Mouse (Mus musculus): Measurements from ENCODE around the gene Dip2b.

Gene Dip2b

GRCm38 (mm10) chr15:100038470-100038971, at the start of gene Dip2b:
TSS of gene Dip2b (plus strand) at chr15:100038664.
- DNase-seq: peak; percentile 96 to 100

DNA sequence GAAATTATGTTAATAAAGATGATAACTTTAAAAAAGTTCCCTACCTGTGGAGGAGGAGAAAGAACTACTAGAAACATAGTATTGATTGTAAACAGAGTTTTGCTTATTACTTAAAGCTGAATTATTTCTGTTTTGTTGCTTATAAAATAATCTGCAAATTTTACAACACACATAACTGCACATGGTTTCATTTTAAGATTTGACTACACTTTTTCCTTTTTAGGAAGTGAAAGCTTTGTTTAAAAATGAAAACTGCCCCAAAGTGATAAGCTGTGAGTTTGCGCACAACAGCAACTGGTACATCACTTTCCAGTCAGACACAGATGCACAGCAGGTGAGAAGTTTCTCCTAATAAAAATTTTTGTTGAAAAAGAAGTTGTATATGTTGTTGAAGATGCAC, 45.4 kb upstream of the Dip2b start:
- no peak for DNase-seq

DNA sequence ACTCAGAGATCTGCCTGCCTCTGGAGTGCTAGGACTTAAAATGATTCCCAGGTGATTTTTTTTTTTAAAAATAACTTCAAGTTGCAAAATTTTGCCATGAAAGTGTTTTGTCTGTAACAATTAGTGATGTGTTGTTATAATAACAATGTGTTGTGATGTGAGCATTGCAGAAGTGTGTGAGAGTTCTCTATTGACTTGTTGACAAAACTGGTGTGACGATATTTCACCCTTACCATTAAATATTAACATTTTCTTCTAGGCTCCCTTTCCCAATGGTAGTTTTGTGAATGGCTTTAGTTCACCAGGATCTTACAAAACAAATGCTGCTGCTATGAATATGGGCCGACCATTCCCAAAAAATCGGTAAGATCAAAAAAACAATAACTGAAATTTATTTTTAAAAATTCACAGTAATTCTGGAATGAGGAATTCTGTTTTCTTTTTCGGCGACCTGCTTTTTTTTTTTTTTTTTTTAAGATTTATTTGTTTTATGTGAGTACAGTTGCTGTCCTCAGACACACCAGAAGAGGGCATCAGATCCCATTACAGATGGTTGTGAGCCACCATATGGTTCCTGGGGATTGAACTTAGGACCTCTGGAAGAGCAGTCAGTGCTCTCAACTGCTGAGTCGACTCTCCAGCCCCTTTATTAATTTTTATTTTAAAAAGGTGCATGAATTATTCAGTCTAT, 41.2 kb upstream of the Dip2b start:
- DNase-seq: no peak

- DNase-seq: no peak
These were observed 39.1 kb upstream of the Dip2b start for GRCm38 (mm10) chr15:99999390-99999789.

GRCm38 (mm10) chr15:100004677-100005273, 33.7 kb upstream of the Dip2b start:
- no peak for DNase-seq

- DNase-seq: no peak
These were observed 32.3 kb upstream of the Dip2b start for GRCm38 (mm10) chr15:100006180-100006579.

DNA sequence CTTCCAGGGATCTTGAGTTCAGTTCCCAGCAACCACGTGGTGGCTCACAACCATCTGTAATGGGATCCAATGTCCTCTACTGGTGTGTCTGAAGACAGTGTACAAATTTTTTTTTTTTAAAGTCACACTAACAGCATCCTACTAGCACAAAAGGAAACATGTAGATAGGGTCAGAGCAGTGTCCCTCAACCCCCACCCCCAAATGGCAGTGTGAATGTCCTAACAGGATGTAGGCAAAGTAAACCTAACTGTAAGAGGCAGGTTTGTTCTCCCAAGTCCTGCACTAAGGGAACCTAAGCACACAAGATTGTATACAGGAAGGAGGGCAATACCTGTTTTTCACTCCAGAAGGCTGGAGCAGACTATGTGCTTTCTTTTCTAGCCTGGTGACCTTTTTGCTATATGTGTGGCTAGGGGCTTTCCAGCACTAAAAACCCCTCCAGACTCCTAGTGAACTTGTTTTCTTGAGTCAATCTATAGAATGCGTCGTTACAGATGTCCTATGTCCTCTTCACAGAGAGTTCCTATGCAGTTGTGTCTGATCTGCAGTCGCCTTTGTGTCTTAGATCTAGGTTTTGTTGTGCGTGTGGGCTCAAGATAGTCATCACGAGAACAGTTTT, 20.1 kb upstream of the Dip2b start:
- no peak for DNase-seq

GRCm38 (mm10) chr15:100021175-100021574, 17.3 kb upstream of the Dip2b start:
- DNase-seq: no peak

GRCm38 (mm10) chr15:100022923-100023322, 15.5 kb upstream of the Dip2b start:
- peak; percentile 58 to 62 for DNase-seq

DNA sequence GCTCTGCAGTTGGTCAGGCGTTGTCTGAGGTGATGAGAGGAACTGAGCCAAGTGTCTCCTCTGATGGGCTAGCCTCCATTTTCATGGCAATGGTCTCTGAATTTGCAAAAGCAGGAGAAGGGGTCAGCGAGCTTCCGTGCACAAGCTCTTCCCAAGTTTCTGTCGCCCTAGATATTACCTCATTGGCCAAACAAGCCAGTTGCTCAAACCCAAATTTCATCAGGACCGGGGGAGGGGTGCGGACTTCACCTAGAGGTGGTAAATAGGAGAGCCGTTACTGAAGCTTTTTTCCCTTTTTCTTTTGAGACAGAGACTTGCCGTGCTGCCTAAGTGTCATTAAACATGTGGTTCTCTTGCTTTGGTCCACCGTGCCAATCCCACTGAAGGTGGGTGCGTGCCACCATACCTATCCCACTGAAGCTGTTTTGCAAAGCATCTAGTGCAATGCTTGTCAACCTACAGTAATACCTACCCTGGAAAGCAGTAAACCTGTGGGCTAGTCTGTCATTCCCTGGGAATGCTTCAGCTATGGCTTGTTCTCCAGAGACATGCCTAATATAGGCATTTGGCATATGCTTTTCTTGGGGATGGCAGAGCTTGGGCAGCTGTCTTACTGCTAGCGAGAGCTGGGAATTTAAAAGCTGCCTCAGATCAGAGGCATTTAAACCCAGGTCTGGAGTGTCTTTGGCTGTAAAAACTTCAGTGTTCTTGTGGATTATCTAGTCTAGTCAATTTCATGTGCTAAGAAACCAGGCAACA, 13.2 kb upstream of the Dip2b start:
- no peak for DNase-seq

DNA sequence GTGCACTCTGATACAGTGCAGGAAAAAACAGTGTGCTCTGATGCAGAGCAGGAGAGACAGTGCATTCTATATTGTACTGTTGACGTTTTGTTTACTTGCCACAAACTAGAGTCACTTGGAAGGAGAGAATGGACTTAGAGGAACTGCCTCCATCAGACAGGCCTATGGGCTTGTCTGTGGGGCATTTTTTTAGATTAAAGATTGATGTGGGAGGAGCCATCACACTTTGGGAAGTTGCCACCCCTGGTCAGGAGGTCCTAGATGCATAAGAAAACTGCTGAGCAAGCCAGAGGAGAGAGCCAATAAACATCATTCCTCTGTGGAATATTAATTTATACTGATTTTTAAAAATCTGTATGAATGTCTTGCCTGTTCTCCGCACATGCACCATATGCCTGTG, 10.3 kb upstream of the Dip2b start:
- no peak for DNase-seq

DNA sequence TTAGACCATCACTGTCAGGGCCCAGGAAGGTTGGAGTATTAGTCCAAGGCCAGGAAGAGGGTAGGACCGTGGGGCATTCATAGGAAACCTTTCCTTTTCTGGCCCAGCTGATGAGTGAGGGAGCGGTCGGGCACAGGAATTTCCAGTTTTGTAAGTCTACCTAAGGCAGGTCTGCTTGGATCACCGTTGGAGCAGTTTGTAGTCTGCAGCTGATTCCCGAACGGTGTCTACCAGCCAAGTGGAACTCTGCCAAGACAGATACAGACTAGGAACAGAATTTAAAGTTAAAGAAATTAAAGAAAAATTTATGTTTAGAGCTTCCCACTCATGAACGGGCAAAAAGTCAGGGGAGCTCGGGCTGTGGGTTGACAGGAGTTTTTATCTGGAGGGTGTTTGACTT, 9.0 kb upstream of the Dip2b start:
- no peak for DNase-seq

DNA sequence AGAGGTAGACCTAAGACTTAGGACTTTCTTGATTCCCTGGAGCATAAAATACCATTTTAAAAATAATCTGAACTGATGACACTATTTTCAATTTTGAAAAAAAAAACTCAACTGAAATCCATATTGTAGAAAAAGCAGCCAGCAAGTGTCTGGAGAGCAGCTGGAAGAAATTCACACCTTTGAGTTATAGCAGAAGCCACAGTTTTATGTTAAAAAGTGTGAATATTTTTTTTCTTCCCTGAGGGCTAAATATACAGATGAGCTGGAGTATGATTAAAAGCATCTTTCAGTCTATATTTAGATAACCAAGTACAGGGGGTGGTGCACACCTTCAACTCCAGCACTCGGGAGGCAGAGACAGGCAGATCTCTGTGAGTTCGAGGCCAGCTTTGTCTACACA, 8.6 kb upstream of the Dip2b start:
- DNase-seq: no peak

DNA sequence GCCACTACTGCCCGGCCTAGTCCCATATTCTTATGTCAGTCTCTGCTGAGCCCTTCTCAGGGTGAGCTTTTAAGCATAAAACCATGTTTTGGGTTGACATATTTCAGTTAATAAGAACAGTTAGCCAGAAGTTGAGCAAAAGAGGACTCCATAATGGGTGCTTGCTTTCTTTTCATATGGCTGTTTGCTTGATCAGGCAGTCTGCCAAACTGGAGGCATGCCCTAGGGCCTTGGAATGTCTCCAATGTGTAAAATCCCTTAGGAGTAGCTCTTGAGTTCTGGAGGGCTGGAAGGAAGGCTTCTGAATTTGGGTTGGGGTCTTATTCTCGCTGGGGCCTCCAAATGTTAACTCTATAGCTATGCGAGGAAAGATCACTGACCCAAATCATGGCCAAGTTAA, 5.9 kb upstream of the Dip2b start:
- DNase-seq: no peak

DNA sequence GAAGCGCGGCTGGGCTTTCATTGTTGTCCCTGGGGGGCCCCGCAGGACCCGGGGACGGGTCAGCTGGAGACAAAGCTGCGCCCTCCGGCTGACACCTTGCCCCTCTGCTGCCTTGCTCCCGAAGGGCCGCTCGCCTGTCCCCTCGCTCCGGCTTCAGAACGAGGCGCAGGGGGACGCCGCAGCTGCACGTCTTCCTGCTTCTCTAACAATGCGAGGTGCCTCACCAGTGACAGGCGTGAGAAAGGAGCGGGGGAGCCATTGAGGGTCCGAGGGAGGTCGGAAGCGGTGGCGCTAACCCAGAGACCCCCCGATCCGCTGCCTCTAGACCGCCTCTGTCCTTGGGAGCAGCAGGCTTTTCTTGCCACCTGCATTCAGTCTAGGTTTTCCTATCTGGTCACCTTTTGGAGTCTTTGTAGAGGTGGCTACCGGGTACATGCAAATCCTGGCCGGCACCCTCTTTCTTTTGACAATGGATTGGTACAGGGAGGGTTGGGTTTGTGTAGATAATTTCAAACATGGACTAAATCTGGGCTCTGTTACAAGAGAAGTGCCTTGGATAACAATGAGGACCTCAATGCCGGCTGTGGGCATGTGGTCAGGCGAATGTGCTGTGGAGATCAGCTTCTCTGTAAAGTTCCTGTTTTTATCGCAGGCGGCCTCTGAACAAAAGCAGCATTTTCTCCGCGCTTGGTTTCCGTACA, 687 bp downstream of the Dip2b start:
- peak; percentile 46 to 61 for DNase-seq

- DNase-seq: peak; percentile 41 to 56
These were observed 2.2 kb downstream of the Dip2b start for GRCm38 (mm10) chr15:100040541-100041266.

- peak; percentile 49 to 50 for DNase-seq
These were observed 3.0 kb downstream of the Dip2b start for GRCm38 (mm10) chr15:100041267-100042047.

DNA sequence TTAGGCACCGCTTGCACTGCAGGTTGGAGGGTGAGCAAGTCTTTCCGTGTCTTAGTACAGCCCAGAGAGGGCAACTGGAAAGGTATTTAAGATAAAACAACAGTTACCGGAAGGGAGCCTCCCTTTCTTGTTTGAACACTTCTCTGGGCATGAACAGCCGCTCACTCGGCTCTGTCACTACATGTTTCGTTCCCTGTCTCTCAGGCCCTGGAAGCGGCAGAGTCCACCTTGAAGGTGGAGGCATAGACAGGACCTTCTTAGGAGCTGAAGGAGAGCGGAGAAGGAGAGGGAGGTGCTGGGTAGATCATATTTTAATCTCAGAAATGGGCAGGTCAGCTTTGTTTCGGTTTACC, 3.6 kb downstream of the Dip2b start:
- no peak for DNase-seq

DNA sequence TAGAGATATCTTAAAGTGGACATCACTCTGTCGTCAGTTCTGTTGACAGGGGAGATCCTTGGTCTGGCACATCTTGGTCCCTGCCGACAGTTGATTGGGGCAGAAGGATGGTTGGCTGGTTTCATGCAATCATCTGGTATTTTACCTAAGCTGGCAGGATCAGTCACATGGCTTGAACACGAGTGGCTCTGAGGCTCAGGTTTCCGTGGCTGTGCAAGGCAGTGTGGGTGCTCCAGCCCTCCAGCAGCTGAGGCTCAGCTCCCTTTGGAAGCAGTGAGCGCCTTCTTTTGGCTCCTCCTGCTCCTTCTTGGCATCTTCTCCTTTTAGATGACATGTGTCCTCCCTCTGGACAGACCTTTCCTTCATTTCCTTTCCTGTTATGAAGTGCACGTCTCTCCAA, 7.1 kb downstream of the Dip2b start:
- no peak for DNase-seq

DNA sequence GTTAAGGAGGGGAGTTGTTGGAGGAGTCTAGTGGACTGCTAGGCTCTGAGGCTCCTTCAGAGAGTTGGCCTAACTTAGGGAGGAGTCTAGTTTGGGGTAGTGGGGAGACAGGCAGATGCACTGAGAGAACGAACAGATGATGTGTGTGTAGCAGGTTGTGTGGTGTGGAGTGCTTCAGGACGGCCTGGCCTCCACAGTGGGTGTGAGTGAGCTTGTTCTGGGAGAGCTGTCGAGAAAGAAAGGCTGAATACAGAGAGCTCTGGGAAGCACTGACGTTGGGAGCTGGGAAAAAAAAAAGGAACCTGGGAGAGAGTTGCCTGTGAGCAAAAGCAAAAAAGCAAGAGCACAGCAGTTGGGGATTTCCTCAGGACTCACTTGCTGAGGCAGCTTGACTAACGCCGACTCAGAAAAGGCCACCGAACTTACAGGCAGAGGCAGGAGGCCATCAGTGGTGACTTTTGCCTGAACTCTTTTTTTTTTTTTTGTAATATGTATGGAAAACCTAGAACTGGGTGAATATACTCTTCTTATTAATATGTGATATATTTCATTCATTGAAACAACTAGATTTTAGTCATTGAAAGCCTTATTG, 11.1 kb downstream of the Dip2b start:
- no peak for DNase-seq

GRCm38 (mm10) chr15:100050940-100051339, 12.5 kb downstream of the Dip2b start:
- no peak for DNase-seq

Measured in cerebellum, adult 18-20 months (tissue).